Mouse (Mus musculus): ENCODE results near the gene Cops6. TPM values are rescaled to one million over a fixed set of nuclear protein-coding genes. Genes with fewer than 3 reads are reported as not detected.
A peak's percentile ranks its signal among the peaks of the same experiment; 100 is the strongest.

Gene Cops6
- polyA plus RNA-seq, 1 experiment from 2014 or later = 293 TPM

- Histone ChIP-seq H3K27ac (ENCODE audit: low read depth, low read length) (no peak overlapping the region), H3K36me3 (ENCODE audit: control insufficient read depth, insufficient read depth, low read length) (peaks cover 16% of the 10 kb centered on the region; the same call in 1 of the 2 replicates), H3K4me2 (no peak overlapping the region), H3K9me3 (ENCODE audit: control insufficient read depth, low read length) (no peaks in the 10 kb centered on the region), H3K27me3 (ENCODE audit: control insufficient read depth, insufficient read depth, low read length) (no peaks in the 10 kb centered on the region), H3K4me3 (ENCODE audit: low read depth, low read length) (no peak overlapping the region), H3K4me1 (ENCODE audit: control insufficient read depth, insufficient read depth, low read length) (no peaks in the 10 kb centered on the region), H3K9ac (ENCODE audit: low read length) (no peak overlapping the region)
- WGBS = 76% methylated on average over 4 of the region's 4 CpGs
- ATAC-seq (ENCODE audit: low FRiP score) = no peak
- DNase-seq (ENCODE audit: low spot score, missing footprints) = no peak
These were observed 22.3 kb upstream of the Cops6 start for GRCm38 (mm10) chr5:138138585-138138984.

DNA sequence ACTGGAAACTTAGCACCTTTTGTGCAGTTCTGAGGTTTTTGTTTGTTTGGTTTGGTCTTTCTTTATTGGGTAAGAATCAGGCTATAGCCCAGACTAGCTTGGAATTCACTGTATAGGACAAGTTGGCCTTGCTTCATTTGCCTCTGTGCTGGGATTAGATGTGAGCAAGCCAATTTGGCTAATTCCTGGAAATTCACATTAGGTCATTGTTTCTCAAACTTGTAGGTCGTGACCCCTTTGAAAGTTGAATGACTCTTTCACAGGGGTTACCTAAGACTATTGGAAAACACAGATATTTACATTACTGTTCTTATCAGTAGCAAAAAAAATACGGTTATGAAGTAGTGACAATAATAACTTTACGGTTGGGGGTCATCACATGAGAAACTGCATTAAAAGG lies 6.5 kb upstream of the Cops6 start:
- H3K27ac ChIP-seq (ENCODE audit: low read depth, low read length) = no peak overlapping the region

DNA sequence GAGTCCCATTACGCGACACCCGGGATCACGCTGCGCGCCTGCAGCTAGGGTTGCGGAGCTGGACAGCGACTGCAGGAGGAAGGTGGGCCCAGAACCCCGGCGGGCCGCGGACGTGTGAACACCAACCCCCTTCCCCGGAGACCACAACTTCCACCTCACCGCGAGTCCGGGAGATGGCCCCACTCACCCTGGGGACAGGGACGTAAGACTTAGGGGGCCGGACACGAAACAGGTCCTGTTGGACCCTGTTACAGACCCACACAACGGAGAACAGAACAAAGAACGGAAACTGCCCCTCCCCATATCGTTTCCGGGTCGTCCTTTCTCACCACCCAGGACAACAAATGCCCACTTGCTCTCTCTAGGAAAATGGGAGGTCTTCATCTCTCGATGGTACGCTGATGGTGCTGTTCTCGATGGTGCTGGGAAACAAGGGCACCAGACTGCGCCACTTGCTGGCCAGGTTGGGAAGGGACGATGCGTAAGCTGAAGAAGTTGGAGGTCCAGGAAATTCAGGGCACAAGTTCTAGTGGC lies 5.4 kb upstream of the Cops6 start, which contains the start of gene Zfp113:
Gene Zfp113 (minus strand): TSS at position 302 of the 534 bp plus-strand sequence.
- H3K9me3 ChIP-seq (ENCODE audit: control insufficient read depth, low read length) = no peaks in the 10 kb centered on the region
- peak; percentile 98 for DNase-seq (ENCODE audit: low spot score, missing footprints)
- peaks cover 13% of the 10 kb centered on the region for H3K36me3 ChIP-seq (ENCODE audit: control insufficient read depth, insufficient read depth, low read length)
- peak; percentile 97 for ATAC-seq (ENCODE audit: low FRiP score)
- H3K4me3 ChIP-seq (ENCODE audit: low read depth, low read length) = peak within 1 kb of the TSS; percentile 83
- H3K4me1 ChIP-seq (ENCODE audit: control insufficient read depth, insufficient read depth, low read length) = peaks cover 2% of the 10 kb centered on the region; the same call in 1 of the 2 replicates
- no peaks in the 10 kb centered on the region for H3K27me3 ChIP-seq (ENCODE audit: control insufficient read depth, insufficient read depth, low read length)
- WGBS = under 1% methylated on average over 31 of the region's 31 CpGs
- H3K9ac ChIP-seq (ENCODE audit: low read length) = peak within 1 kb of the TSS; percentile 98
- peak within 1 kb of the TSS; percentile 95 for H3K27ac ChIP-seq (ENCODE audit: low read depth, low read length)
- peak within 1 kb of the TSS; percentile 74 for H3K4me2 ChIP-seq

More for the DNA sequence above, 6.5 kb upstream of the Cops6 start:
- ATAC-seq (ENCODE audit: low FRiP score) (no peak), DNase-seq (ENCODE audit: low spot score, missing footprints) (no peak)
- Histone ChIP-seq H3K9me3 (ENCODE audit: control insufficient read depth, low read length) (no peaks in the 10 kb centered on the region), H3K4me1 (ENCODE audit: control insufficient read depth, insufficient read depth, low read length) (peaks cover 2% of the 10 kb centered on the region; the same call in 1 of the 2 replicates), H3K27me3 (ENCODE audit: control insufficient read depth, insufficient read depth, low read length) (no peaks in the 10 kb centered on the region), H3K4me3 (ENCODE audit: low read depth, low read length) (peak overlapping the region; percentile 83), H3K9ac (ENCODE audit: low read length) (peak overlapping the region; percentile 98), H3K4me2 (peak overlapping the region; percentile 74), H3K36me3 (ENCODE audit: control insufficient read depth, insufficient read depth, low read length) (peaks cover 16% of the 10 kb centered on the region)
- 85% methylated on average over 3 of the region's 3 CpGs for WGBS

DNA sequence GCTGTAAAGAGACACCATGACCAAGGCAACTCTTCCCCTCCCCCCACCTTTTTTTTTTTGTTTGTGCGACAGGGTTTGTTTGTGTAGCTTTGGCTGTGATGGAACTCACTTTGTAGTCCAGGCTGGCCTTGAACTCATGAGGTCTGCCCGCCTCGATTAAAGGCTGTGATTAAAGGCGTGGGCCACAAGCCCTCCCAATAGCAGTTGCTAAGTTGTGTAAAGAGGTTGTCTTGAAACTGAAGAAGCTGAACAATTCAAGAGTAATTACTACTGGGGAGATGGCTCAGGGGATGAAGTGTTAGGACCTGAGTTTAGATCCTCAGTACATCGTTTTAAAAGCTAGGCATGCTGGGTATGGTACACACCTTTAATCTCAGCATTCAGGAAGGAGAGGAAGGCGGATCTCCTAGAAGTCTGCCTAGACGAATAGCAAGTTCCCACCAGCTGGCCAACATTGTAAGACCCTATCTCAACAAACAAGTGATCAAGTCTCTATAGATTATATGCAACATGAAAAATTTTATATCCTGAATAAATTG lies 578 bp upstream of the Cops6 start:
- peaks cover 12% of the 10 kb centered on the region for H3K36me3 ChIP-seq (ENCODE audit: control insufficient read depth, insufficient read depth, low read length)
- ATAC-seq (ENCODE audit: low FRiP score) = no peak; the same call in 1 of the 2 replicates
- WGBS = 68% methylated on average over 7 of the region's 7 CpGs

DNA sequence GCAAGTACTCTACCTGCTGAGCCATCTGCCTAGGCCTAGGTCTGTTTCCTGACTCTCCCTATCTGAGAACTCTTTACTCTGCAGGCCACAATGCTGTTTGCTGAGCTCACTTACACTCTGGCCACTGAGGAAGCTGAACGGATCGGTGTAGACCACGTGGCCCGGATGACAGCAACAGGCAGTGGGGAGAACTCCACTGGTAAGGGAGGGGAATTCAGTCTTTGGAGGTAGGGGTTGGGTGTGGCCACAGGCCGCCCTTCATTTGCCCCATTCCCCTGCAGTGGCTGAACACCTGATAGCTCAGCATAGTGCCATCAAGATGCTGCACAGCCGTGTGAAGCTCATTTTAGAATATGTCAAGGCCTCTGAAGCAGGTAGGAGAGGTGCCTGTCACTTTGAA lies 2.2 kb downstream of the Cops6 start:
- Histone ChIP-seq H3K27me3 (ENCODE audit: control insufficient read depth, insufficient read depth, low read length) (no peaks in the 10 kb centered on the region), H3K9ac (ENCODE audit: low read length) (no peak overlapping the region), H3K9me3 (ENCODE audit: control insufficient read depth, low read length) (no peaks in the 10 kb centered on the region), H3K4me2 (no peak overlapping the region), H3K4me1 (ENCODE audit: control insufficient read depth, insufficient read depth, low read length) (peaks cover 5% of the 10 kb centered on the region), H3K27ac (ENCODE audit: low read depth, low read length) (no peak overlapping the region), H3K4me3 (ENCODE audit: low read depth, low read length) (no peak overlapping the region), H3K36me3 (ENCODE audit: control insufficient read depth, insufficient read depth, low read length) (peaks cover 33% of the 10 kb centered on the region)
- no peak for ATAC-seq (ENCODE audit: low FRiP score)
- no peak for DNase-seq (ENCODE audit: low spot score, missing footprints)
- 76% methylated on average over 6 of the region's 6 CpGs for WGBS

More for the DNA sequence above, 578 bp upstream of the Cops6 start:
- Histone ChIP-seq H3K27ac (ENCODE audit: low read depth, low read length) (no peak overlapping the region), H3K9ac (ENCODE audit: low read length) (peak overlapping the region; percentile 86), H3K27me3 (ENCODE audit: control insufficient read depth, insufficient read depth, low read length) (no peaks in the 10 kb centered on the region), H3K4me3 (ENCODE audit: low read depth, low read length) (peak overlapping the region; percentile 81), H3K9me3 (ENCODE audit: control insufficient read depth, low read length) (no peaks in the 10 kb centered on the region), H3K4me1 (ENCODE audit: control insufficient read depth, insufficient read depth, low read length) (peaks cover 5% of the 10 kb centered on the region), H3K4me2 (peak overlapping the region; percentile 81; the same call in 1 of the 2 replicates)
- DNase-seq (ENCODE audit: low spot score, missing footprints) = peak; percentile 84

DNA sequence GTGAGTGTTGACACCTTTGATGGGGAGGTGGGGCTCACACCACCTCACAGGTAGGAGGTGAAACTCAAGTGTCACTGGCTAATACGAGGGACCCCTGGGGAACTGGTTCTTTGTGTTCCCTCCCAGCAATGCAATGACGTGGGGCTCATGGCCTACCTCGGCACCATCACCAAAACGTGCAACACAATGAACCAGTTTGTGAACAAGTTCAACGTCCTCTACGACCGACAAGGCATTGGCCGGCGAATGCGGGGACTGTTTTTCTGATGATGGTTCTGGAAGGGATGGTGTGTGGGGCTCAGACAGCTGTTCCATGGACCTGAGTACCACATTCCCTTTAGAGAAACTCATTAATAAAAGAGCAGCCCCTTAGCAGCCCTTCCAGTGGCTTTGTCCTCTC lies 2.7 kb downstream of the Cops6 start:
- H3K36me3 ChIP-seq (ENCODE audit: control insufficient read depth, insufficient read depth, low read length) = peaks cover 37% of the 10 kb centered on the region
- no peaks in the 10 kb centered on the region for H3K27me3 ChIP-seq (ENCODE audit: control insufficient read depth, insufficient read depth, low read length)
- ATAC-seq (ENCODE audit: low FRiP score) = no peak
- peaks cover 5% of the 10 kb centered on the region for H3K4me1 ChIP-seq (ENCODE audit: control insufficient read depth, insufficient read depth, low read length)
- no peak overlapping the region for H3K4me3 ChIP-seq (ENCODE audit: low read depth, low read length)
- no peak overlapping the region for H3K4me2 ChIP-seq
- WGBS = 77% methylated on average over 10 of the region's 10 CpGs
- H3K9me3 ChIP-seq (ENCODE audit: control insufficient read depth, low read length) = no peaks in the 10 kb centered on the region
- no peak overlapping the region for H3K27ac ChIP-seq (ENCODE audit: low read depth, low read length)
- DNase-seq (ENCODE audit: low spot score, missing footprints) = peak; percentile 89
- H3K9ac ChIP-seq (ENCODE audit: low read length) = no peak overlapping the region

GRCm38 (mm10) chr5:138165594-138165993 lies 4.7 kb downstream of the Cops6 start:
- no peaks in the 10 kb centered on the region for H3K27me3 ChIP-seq (ENCODE audit: control insufficient read depth, insufficient read depth, low read length)
- no peak overlapping the region for H3K4me2 ChIP-seq
- no peak for DNase-seq (ENCODE audit: low spot score, missing footprints)
- H3K36me3 ChIP-seq (ENCODE audit: control insufficient read depth, insufficient read depth, low read length) = peaks cover 41% of the 10 kb centered on the region
- no peaks in the 10 kb centered on the region for H3K9me3 ChIP-seq (ENCODE audit: control insufficient read depth, low read length)
- no peak overlapping the region for H3K9ac ChIP-seq (ENCODE audit: low read length)
- peaks cover 11% of the 10 kb centered on the region for H3K4me1 ChIP-seq (ENCODE audit: control insufficient read depth, insufficient read depth, low read length)
- WGBS = 85% methylated on average over 8 of the region's 8 CpGs
- H3K4me3 ChIP-seq (ENCODE audit: low read depth, low read length) = no peak overlapping the region
- no peak overlapping the region for H3K27ac ChIP-seq (ENCODE audit: low read depth, low read length)
- no peak for ATAC-seq (ENCODE audit: low FRiP score)

- H3K36me3 ChIP-seq (ENCODE audit: control insufficient read depth, insufficient read depth, low read length) = peaks cover 23% of the 10 kb centered on the region
- under 1% methylated on average over 47 of the region's 47 CpGs for WGBS
- H3K4me3 ChIP-seq (ENCODE audit: low read depth, low read length) = peak overlapping the region; percentile 81
- H3K9me3 ChIP-seq (ENCODE audit: control insufficient read depth, low read length) = no peaks in the 10 kb centered on the region
- ATAC-seq (ENCODE audit: low FRiP score) (peak; percentile 90), DNase-seq (ENCODE audit: low spot score, missing footprints) (peak; percentile 100)
- peak overlapping the region; percentile 91 for H3K9ac ChIP-seq (ENCODE audit: low read length)
- H3K4me2 ChIP-seq = peak overlapping the region; percentile 78
- peaks cover 12% of the 10 kb centered on the region for H3K4me1 ChIP-seq (ENCODE audit: control insufficient read depth, insufficient read depth, low read length)
- H3K27me3 ChIP-seq (ENCODE audit: control insufficient read depth, insufficient read depth, low read length) = no peaks in the 10 kb centered on the region
- H3K27ac ChIP-seq (ENCODE audit: low read depth, low read length) = peak overlapping the region; percentile 93
These were observed 10.2 kb downstream of the Cops6 start for GRCm38 (mm10) chr5:138170936-138171561.
